Mouse (Mus musculus): ENCODE results near the gene Tm6sf1. TPM values are rescaled to one million over a fixed set of nuclear protein-coding genes. Genes with fewer than 3 reads are reported as not detected.

Tm6sf1 gene
- total and polyA plus RNA-seq, 2 experiments from 2014 or later, result 11.7 to 52.3 TPM

GRCm38 (mm10) chr7:81846008-81846407, 12.8 kb upstream of the Tm6sf1 start:
- Histone ChIP-seq H3K4me1 (ENCODE audit: control insufficient read depth, insufficient read depth) (no peaks in the 10 kb centered on the region), H3K4me3 (ENCODE audit: low read depth, low read length) (no peak overlapping the region), H3K36me3 (replicated peaks; ENCODE audit: control insufficient read depth, insufficient read depth, low read length) (no peaks in the 10 kb centered on the region), H3K4me2 (ENCODE audit: low read depth, low read length) (no peak overlapping the region), H3K27ac (ENCODE audit: low read depth) (no peak overlapping the region), H3K9me3 (replicated peaks; ENCODE audit: control insufficient read depth, low read length) (no peaks in the 10 kb centered on the region), H3K27me3 (ENCODE audit: control insufficient read depth, insufficient read depth, low read length) (no peaks in the 10 kb centered on the region), H3K9ac (replicated peaks; ENCODE audit: low read depth, low read length) (no peak overlapping the region)
- no peak for DNase-seq (ENCODE audit: low spot score)
- TF ChIP-seq EP300 (IDR thresholded peaks at IDR 0.05; ENCODE audit: low read depth), result no peak
- no peak for TF ChIP-seq CTCF (IDR thresholded peaks at IDR 0.05; ENCODE audit: low read depth)
- no peak for ATAC-seq (ENCODE audit: insufficient read depth, low read depth)
- 75% methylated on average over 8 of the region's 8 CpGs for WGBS

- TF ChIP-seq EP300 (IDR thresholded peaks at IDR 0.05; ENCODE audit: low read depth), result no peak
- no peak for TF ChIP-seq CTCF (IDR thresholded peaks at IDR 0.05; ENCODE audit: low read depth)
- H3K4me1 ChIP-seq (ENCODE audit: control insufficient read depth, insufficient read depth), result no peaks in the 10 kb centered on the region
- DNase-seq (ENCODE audit: low spot score), result no peak
- H3K9me3 ChIP-seq (replicated peaks; ENCODE audit: control insufficient read depth, low read length), result no peaks in the 10 kb centered on the region
- ATAC-seq (ENCODE audit: insufficient read depth, low read depth), result peak; percentile 55
- H3K9ac ChIP-seq (replicated peaks; ENCODE audit: low read depth, low read length), result no peak overlapping the region
- H3K36me3 ChIP-seq (replicated peaks; ENCODE audit: control insufficient read depth, insufficient read depth, low read length), result no peaks in the 10 kb centered on the region
- no peak overlapping the region for H3K4me2 ChIP-seq (ENCODE audit: low read depth, low read length)
- no peak overlapping the region for H3K27ac ChIP-seq (ENCODE audit: low read depth)
- H3K27me3 ChIP-seq (ENCODE audit: control insufficient read depth, insufficient read depth, low read length), result no peaks in the 10 kb centered on the region
- WGBS, result 44% methylated on average over 8 of the region's 8 CpGs
- H3K4me3 ChIP-seq (ENCODE audit: low read depth, low read length), result no peak overlapping the region
Measured at GRCm38 (mm10) chr7:81847010-81847409, 11.8 kb upstream of the Tm6sf1 start.

- Histone ChIP-seq H3K4me2 (ENCODE audit: low read depth, low read length) (no peak overlapping the region), H3K9ac (replicated peaks; ENCODE audit: low read depth, low read length) (no peak overlapping the region), H3K36me3 (replicated peaks; ENCODE audit: control insufficient read depth, insufficient read depth, low read length) (no peaks in the 10 kb centered on the region), H3K4me3 (ENCODE audit: low read depth, low read length) (no peak overlapping the region), H3K27ac (ENCODE audit: low read depth) (no peak overlapping the region), H3K9me3 (replicated peaks; ENCODE audit: control insufficient read depth, low read length) (no peaks in the 10 kb centered on the region), H3K4me1 (ENCODE audit: control insufficient read depth, insufficient read depth) (no peaks in the 10 kb centered on the region), H3K27me3 (ENCODE audit: control insufficient read depth, insufficient read depth, low read length) (no peaks in the 10 kb centered on the region)
- TF ChIP-seq EP300 (IDR thresholded peaks at IDR 0.05; ENCODE audit: low read depth) (no peak), CTCF (IDR thresholded peaks at IDR 0.05; ENCODE audit: low read depth) (no peak)
- ATAC-seq (ENCODE audit: insufficient read depth, low read depth), result no peak
- WGBS, result 70% methylated on average over 4 of the region's 4 CpGs
- no peak for DNase-seq (ENCODE audit: low spot score)
Measured at GRCm38 (mm10) chr7:81847777-81848176, 11.0 kb upstream of the Tm6sf1 start.

GRCm38 (mm10) chr7:81849214-81849613, 9.6 kb upstream of the Tm6sf1 start:
- Histone ChIP-seq H3K4me1 (ENCODE audit: control insufficient read depth, insufficient read depth) (peaks cover under 1% of the 10 kb centered on the region; the same call in 1 of the 2 replicates), H3K27ac (ENCODE audit: low read depth) (no peak overlapping the region), H3K4me2 (ENCODE audit: low read depth, low read length) (no peak overlapping the region), H3K9ac (replicated peaks; ENCODE audit: low read depth, low read length) (no peak overlapping the region), H3K4me3 (ENCODE audit: low read depth, low read length) (no peak overlapping the region), H3K27me3 (ENCODE audit: control insufficient read depth, insufficient read depth, low read length) (no peaks in the 10 kb centered on the region), H3K9me3 (replicated peaks; ENCODE audit: control insufficient read depth, low read length) (no peaks in the 10 kb centered on the region), H3K36me3 (replicated peaks; ENCODE audit: control insufficient read depth, insufficient read depth, low read length) (no peaks in the 10 kb centered on the region)
- no peak for DNase-seq (ENCODE audit: low spot score)
- TF ChIP-seq CTCF (IDR thresholded peaks at IDR 0.05; ENCODE audit: low read depth) (no peak), EP300 (IDR thresholded peaks at IDR 0.05; ENCODE audit: low read depth) (no peak)
- 76% methylated on average over 5 of the region's 5 CpGs for WGBS
- no peak for ATAC-seq (ENCODE audit: insufficient read depth, low read depth)

GRCm38 (mm10) chr7:81849633-81850032, 9.2 kb upstream of the Tm6sf1 start:
- no peaks in the 10 kb centered on the region for H3K36me3 ChIP-seq (replicated peaks; ENCODE audit: control insufficient read depth, insufficient read depth, low read length)
- DNase-seq (ENCODE audit: low spot score) (no peak), ATAC-seq (ENCODE audit: insufficient read depth, low read depth) (no peak)
- no peak for TF ChIP-seq CTCF (IDR thresholded peaks at IDR 0.05; ENCODE audit: low read depth)
- TF ChIP-seq EP300 (IDR thresholded peaks at IDR 0.05; ENCODE audit: low read depth), result no peak
- WGBS, result 88% methylated on average over 7 of the region's 7 CpGs
- no peaks in the 10 kb centered on the region for H3K9me3 ChIP-seq (replicated peaks; ENCODE audit: control insufficient read depth, low read length)
- no peak overlapping the region for H3K9ac ChIP-seq (replicated peaks; ENCODE audit: low read depth, low read length)
- H3K4me2 ChIP-seq (ENCODE audit: low read depth, low read length), result no peak overlapping the region
- H3K27me3 ChIP-seq (ENCODE audit: control insufficient read depth, insufficient read depth, low read length), result no peaks in the 10 kb centered on the region
- peaks cover 5% of the 10 kb centered on the region for H3K4me1 ChIP-seq (ENCODE audit: control insufficient read depth, insufficient read depth)
- H3K27ac ChIP-seq (ENCODE audit: low read depth), result no peak overlapping the region
- H3K4me3 ChIP-seq (ENCODE audit: low read depth, low read length), result no peak overlapping the region

GRCm38 (mm10) chr7:81850171-81850570, 8.6 kb upstream of the Tm6sf1 start:
- no peak for ATAC-seq (ENCODE audit: insufficient read depth, low read depth)
- no peak overlapping the region for H3K4me3 ChIP-seq (ENCODE audit: low read depth, low read length)
- DNase-seq (ENCODE audit: low spot score), result no peak
- H3K27me3 ChIP-seq (ENCODE audit: control insufficient read depth, insufficient read depth, low read length), result no peaks in the 10 kb centered on the region
- peaks cover 9% of the 10 kb centered on the region for H3K4me1 ChIP-seq (ENCODE audit: control insufficient read depth, insufficient read depth)
- H3K27ac ChIP-seq (ENCODE audit: low read depth), result no peak overlapping the region
- no peak for TF ChIP-seq EP300 (IDR thresholded peaks at IDR 0.05; ENCODE audit: low read depth)
- no peak overlapping the region for H3K4me2 ChIP-seq (ENCODE audit: low read depth, low read length)
- 71% methylated on average over 6 of the region's 6 CpGs for WGBS
- no peak overlapping the region for H3K9ac ChIP-seq (replicated peaks; ENCODE audit: low read depth, low read length)
- no peaks in the 10 kb centered on the region for H3K36me3 ChIP-seq (replicated peaks; ENCODE audit: control insufficient read depth, insufficient read depth, low read length)
- H3K9me3 ChIP-seq (replicated peaks; ENCODE audit: control insufficient read depth, low read length), result no peaks in the 10 kb centered on the region

Data from heart, postnatal 0 days (tissue).